Mouse (Mus musculus) ES-Bruce4 (cell line): ENCODE measurements around the gene Pik3r1.

Source experiments
- CTCF ChIP-seq: IDR thresholded peaks from one replicate; pipeline ENCODE4 v1.8.1; 2011; ENCODE audit warnings: low read depth, low read length
- POLR2A ChIP-seq: IDR thresholded peaks from one replicate; pipeline ENCODE4 v1.8.1; 2011; ENCODE audit warnings: low read length; ENCODE audit not compliant: insufficient read depth

DNA sequence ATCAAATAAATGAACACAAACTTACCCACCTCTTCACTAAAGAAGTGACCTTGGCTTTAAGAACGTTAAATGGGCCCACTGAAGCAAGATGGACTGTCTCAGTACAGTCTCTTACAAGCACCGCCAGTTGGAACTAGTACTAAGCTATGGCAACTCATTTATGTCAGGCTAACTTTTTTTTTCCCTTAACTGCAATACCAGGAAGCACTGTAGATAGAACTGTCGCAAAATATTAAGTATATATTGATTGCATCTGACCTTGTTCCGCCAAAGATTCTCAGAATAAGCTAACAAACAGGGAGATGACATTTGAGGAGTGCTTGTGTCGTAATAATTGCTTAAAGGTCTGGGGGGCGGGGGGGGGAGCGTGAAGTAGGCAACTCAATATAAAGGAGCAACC lies 49.3 kb downstream of the Pik3r1 start:
- TF ChIP-seq CTCF = no peak
- TF ChIP-seq POLR2A = no peak
